Mouse (Mus musculus) limb, embryonic 14.5 days (tissue): ENCODE results near the gene Srsf2. TPM values are rescaled to one million over a fixed set of nuclear protein-coding genes. Genes with fewer than 3 reads are reported as not detected.
A peak's percentile ranks its signal among the peaks of the same experiment; 100 is the strongest.

Experiments
- ATAC-seq: fragments of 200-750 bp; cut with Nextera tagmentation; 2 replicates; pipeline ENCODE4 v1.8.0; 2017; ENCODE audit warnings: low read depth, moderate number of reproducible peaks, moderate TSS enrichment; ENCODE audit not compliant: low FRiP score
- DNase-seq: peaks from one replicate; pipeline ENCODE4 v3.0.0-alpha.2; 2015; ENCODE audit warnings: low spot score
- H3K27ac ChIP-seq: fragments of 300-500 bp; sonication (generic); replicated peaks from 2 replicates; pipeline ENCODE4 v1.5.1; 2014; ENCODE audit warnings: low read depth, mild to moderate bottlenecking, low read length, moderate library complexity, mixed read lengths
- H3K27me3 ChIP-seq: fragments of 300-500 bp; sonication (generic); 2 replicates; pipeline ENCODE4 v1.6.1; 2014; ENCODE audit warnings: low read length, mixed read lengths; ENCODE audit not compliant: control insufficient read depth, insufficient read depth
- H3K36me3 ChIP-seq: fragments of 300-500 bp; sonication (generic); 2 replicates; pipeline ENCODE4 v1.6.1; 2014; ENCODE audit warnings: mild to moderate bottlenecking, low read length, moderate library complexity, mixed read lengths; ENCODE audit not compliant: control insufficient read depth, insufficient read depth
- H3K4me1 ChIP-seq: fragments of 300-500 bp; sonication (generic); 2 replicates; pipeline ENCODE4 v1.6.1; 2014; ENCODE audit warnings: antibody characterized with exemption, low read length, mixed read lengths; ENCODE audit not compliant: control insufficient read depth, insufficient read depth
- H3K4me2 ChIP-seq: fragments of 300-500 bp; sonication (generic); replicated peaks from 2 replicates; pipeline ENCODE4 v1.6.1; 2014; ENCODE audit warnings: low read depth, mild to moderate bottlenecking, low read length, moderate library complexity; ENCODE audit not compliant: severe bottlenecking
- H3K4me3 ChIP-seq: fragments of 300-500 bp; sonication (generic); replicated peaks from 2 replicates; pipeline ENCODE4 v1.5.1; 2014; ENCODE audit warnings: low read length
- H3K9ac ChIP-seq: fragments of 300-500 bp; sonication (generic); 2 replicates; pipeline ENCODE4 v1.6.1; 2014; ENCODE audit warnings: mild to moderate bottlenecking, low read depth, low read length, moderate library complexity; ENCODE audit not compliant: severe bottlenecking
- H3K9me3 ChIP-seq: fragments of 300-500 bp; sonication (generic); 2 replicates; pipeline ENCODE4 v1.6.1; 2016; ENCODE audit warnings: low read length; ENCODE audit not compliant: control insufficient read depth
- POLR2A ChIP-seq: fragments of 200-500 bp; IDR thresholded peaks from 2 replicates; pipeline ENCODE4 v1.8.0; 2012; ENCODE audit warnings: inconsistent platforms, mild to moderate bottlenecking, moderate library complexity, borderline replicate concordance; ENCODE audit not compliant: insufficient read depth, insufficient read length; ENCODE audit errors: extremely low read depth
- WGBS: fragments of 180-500 bp; shearing (Covaris S2); extraction: QIAGEN DNeasy Blood & Tissue Kit; methylation state at CpG from one replicate; pipeline ENCODE4 v1.1.7; 2014; 5-methylcytosine and 5-hydroxymethylcytosine counted together
- polyA plus RNA-seq, 2 experiments: library from polyadenylated mRNA; depleted of rRNA in 1 of 2; stranded (reverse) in 1 of 2; unstranded in 1 of 2; fragments of >200 nt; fragmentation: Nextera tagmentation in 1 of 2; extraction: Ambion mirVana in 1 of 2; gene quantifications; 2 replicates each; pipeline versions ENCODE4 v1.2.1 to v1.2.3; 2012 to 2014

The Srsf2 gene
- polyA plus RNA-seq, 2 experiments, result 776 to 791 TPM

GRCm38 (mm10) chr11:116816769-116817168 lies 36.1 kb downstream of the Srsf2 start:
- H3K4me1 ChIP-seq, result peaks cover 39% of the 10 kb centered on the region
- H3K27me3 ChIP-seq, result no peaks in the 10 kb centered on the region
- H3K9ac ChIP-seq, result no peak overlapping the region
- WGBS, result 75% methylated on average over 5 of the region's 5 CpGs
- H3K27ac ChIP-seq, result no peak overlapping the region
- H3K9me3 ChIP-seq, result no peaks in the 10 kb centered on the region
- no peaks in the 10 kb centered on the region for H3K36me3 ChIP-seq
- H3K4me2 ChIP-seq, result no peak overlapping the region
- no peak for ATAC-seq
- DNase-seq, result no peak
- no peak overlapping the region for H3K4me3 ChIP-seq
- TF ChIP-seq POLR2A, result no peak

- peak; percentile 54 for DNase-seq
- H3K4me2 ChIP-seq, result peak overlapping the region; percentile 9; the same call in 1 of the 2 replicates
- no peak overlapping the region for H3K9ac ChIP-seq
Measured at GRCm38 (mm10) chr11:116814884-116815415, 37.9 kb downstream of the Srsf2 start.

GRCm38 (mm10) chr11:116814076-116814883 lies 38.6 kb downstream of the Srsf2 start:
- no peak for TF ChIP-seq POLR2A
- H3K4me2 ChIP-seq, result peak overlapping the region; percentile 9; the same call in 1 of the 2 replicates
- ATAC-seq (peak; percentile 59), DNase-seq (peak; percentile 68)
- peak overlapping the region; percentile 83 for H3K27ac ChIP-seq
- no peaks in the 10 kb centered on the region for H3K27me3 ChIP-seq
- no peak overlapping the region for H3K4me3 ChIP-seq
- H3K4me1 ChIP-seq, result peaks cover 44% of the 10 kb centered on the region
- H3K36me3 ChIP-seq, result no peaks in the 10 kb centered on the region
- peak overlapping the region; percentile 16; the same call in 1 of the 2 replicates for H3K9ac ChIP-seq
- 8% methylated on average over 20 of the region's 20 CpGs for WGBS
- H3K9me3 ChIP-seq, result no peaks in the 10 kb centered on the region

More at GRCm38 (mm10) chr11:116814884-116815415, 37.9 kb downstream of the Srsf2 start:
- no peak for TF ChIP-seq POLR2A
- WGBS, result 22% methylated on average over 7 of the region's 7 CpGs
- Histone ChIP-seq H3K36me3 (no peaks in the 10 kb centered on the region), H3K9me3 (no peaks in the 10 kb centered on the region), H3K4me3 (no peak overlapping the region), H3K4me1 (peaks cover 44% of the 10 kb centered on the region), H3K27ac (peak overlapping the region; percentile 83), H3K27me3 (no peaks in the 10 kb centered on the region)
- no peak for ATAC-seq

GRCm38 (mm10) chr11:116813610-116814009 lies 39.3 kb downstream of the Srsf2 start:
- peak overlapping the region; percentile 83 for H3K27ac ChIP-seq
- H3K4me2 ChIP-seq, result no peak overlapping the region
- DNase-seq, result no peak
- no peak for ATAC-seq
- WGBS, result 71% methylated on average over 13 of the region's 13 CpGs
- no peak overlapping the region for H3K4me3 ChIP-seq
- H3K27me3 ChIP-seq, result no peaks in the 10 kb centered on the region
- no peaks in the 10 kb centered on the region for H3K9me3 ChIP-seq
- H3K36me3 ChIP-seq, result no peaks in the 10 kb centered on the region
- H3K9ac ChIP-seq, result no peak overlapping the region
- H3K4me1 ChIP-seq, result peaks cover 38% of the 10 kb centered on the region
- no peak for TF ChIP-seq POLR2A

- ATAC-seq, result peak; percentile 5; the same call in 1 of the 2 replicates
- Histone ChIP-seq H3K27ac (0 out of 2 replicates have a peak overlapping the region, but pooled peaks have one; percentile 7), H3K9ac (no peak overlapping the region), H3K9me3 (no peaks in the 10 kb centered on the region), H3K4me1 (peaks cover 37% of the 10 kb centered on the region), H3K27me3 (no peaks in the 10 kb centered on the region), H3K4me3 (no peak overlapping the region), H3K4me2 (no peak overlapping the region), H3K36me3 (no peaks in the 10 kb centered on the region)
- WGBS, result 47% methylated on average over 21 of the region's 21 CpGs
- peak; percentile 54 for DNase-seq
- TF ChIP-seq POLR2A, result no peak
Measured at GRCm38 (mm10) chr11:116812793-116813529, 39.9 kb downstream of the Srsf2 start.
